Mouse (Mus musculus): ENCODE results near the gene Fut8. TPM values are rescaled to one million over a fixed set of nuclear protein-coding genes. Genes with fewer than 3 reads are reported as not detected.
A peak's percentile ranks its signal among the peaks of the same experiment; 100 is the strongest.
"Not testable (repeated sequence)": the region's sequence is repeated elsewhere in the genome, so short reads cannot be mapped to it uniquely, and the experiment has no call there.

The Fut8 gene
- total RNA-seq, 1 experiment from 2014 or later = 41.2 TPM

GRCm38 (mm10) chr12:77222272-77222874, 15.6 kb upstream of the Fut8 start:
- DNase-seq = no peak

GRCm38 (mm10) chr12:77223595-77223994, 14.3 kb upstream of the Fut8 start:
- DNase-seq = peak; percentile 72

- DNase-seq = no peak
Observed at GRCm38 (mm10) chr12:77224121-77224520, 13.8 kb upstream of the Fut8 start.

GRCm38 (mm10) chr12:77224891-77225290, 13.0 kb upstream of the Fut8 start:
- no peak for DNase-seq

- DNase-seq = no peak
Observed at GRCm38 (mm10) chr12:77225727-77226126, 12.2 kb upstream of the Fut8 start.

GRCm38 (mm10) chr12:77235958-77236357, 2.0 kb upstream of the Fut8 start:
- DNase-seq = no peak

- DNase-seq = peak; percentile 95
Observed at GRCm38 (mm10) chr12:77238531-77239389, 835 bp downstream of the Fut8 start.

GRCm38 (mm10) chr12:77239390-77240061, 1.6 kb downstream of the Fut8 start:
- no peak for DNase-seq

- DNase-seq = no peak
Observed at GRCm38 (mm10) chr12:77240372-77240771, 2.4 kb downstream of the Fut8 start.

- peak; percentile 44 for DNase-seq
Observed at GRCm38 (mm10) chr12:77240839-77241238, 2.9 kb downstream of the Fut8 start.

GRCm38 (mm10) chr12:77262650-77263049, 24.7 kb downstream of the Fut8 start:
- DNase-seq = peak; percentile 24

- DNase-seq = no peak
Observed at GRCm38 (mm10) chr12:77263816-77264215, 25.9 kb downstream of the Fut8 start.

- no peak for DNase-seq
Observed at GRCm38 (mm10) chr12:77270694-77271093, 32.8 kb downstream of the Fut8 start.

- DNase-seq = no peak
Observed at GRCm38 (mm10) chr12:77288507-77288906, 50.6 kb downstream of the Fut8 start.

- no peak for DNase-seq
Observed at GRCm38 (mm10) chr12:77291017-77291416, 53.1 kb downstream of the Fut8 start.

GRCm38 (mm10) chr12:77291864-77292263, 53.9 kb downstream of the Fut8 start:
- not testable (repeated sequence) for DNase-seq

GRCm38 (mm10) chr12:77292375-77293258, 54.7 kb downstream of the Fut8 start:
- DNase-seq = no peak

- no peak for DNase-seq
Observed at GRCm38 (mm10) chr12:77296119-77296518, 58.2 kb downstream of the Fut8 start.

GRCm38 (mm10) chr12:77297114-77297513, 59.2 kb downstream of the Fut8 start:
- DNase-seq = no peak

- DNase-seq = no peak
Observed at GRCm38 (mm10) chr12:77297858-77298257, 59.9 kb downstream of the Fut8 start.

- no peak for DNase-seq
Observed at GRCm38 (mm10) chr12:77302011-77302410, 64.1 kb downstream of the Fut8 start.

GRCm38 (mm10) chr12:77303367-77303766, 65.4 kb downstream of the Fut8 start:
- no peak for DNase-seq
